In the genomic region with DNA sequence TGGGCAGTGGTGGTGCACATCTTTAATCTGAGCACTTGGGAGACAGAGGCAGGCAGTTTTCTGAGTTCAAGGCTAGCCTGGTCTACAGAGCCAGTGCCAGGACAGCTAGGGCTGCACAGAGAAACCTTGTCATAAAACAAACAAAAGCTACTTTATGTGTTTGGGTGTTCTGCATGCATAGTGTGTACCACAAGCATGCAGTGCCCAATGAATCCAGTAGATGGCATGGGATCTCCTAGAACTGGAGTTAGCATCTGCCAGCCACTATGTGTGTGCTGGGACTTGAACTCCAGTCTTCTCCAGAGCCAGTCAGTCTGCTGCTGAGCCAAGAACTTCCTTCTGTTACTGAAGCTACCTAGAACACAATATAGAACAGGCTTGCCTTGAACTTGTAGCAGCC, we compare ENCODE assay signal across 8 mouse cellular contexts. TPM values are rescaled to one million over a fixed set of nuclear protein-coding genes. Genes with fewer than 3 reads are reported as not detected.
DNase-seq lines count a peak whose midpoint lies in the region; ATAC-seq and TF ChIP-seq lines count a peak whose summit lies in the region.

No protein-coding gene starts in this region.

- no peaks in the 10 kb centered on the region for H3K27me3 ChIP-seq in hindbrain, embryonic 13.5 days
- no peaks in the 10 kb centered on the region for H3K27me3 ChIP-seq in liver, embryonic 14.5 days (ENCODE audit: control insufficient read depth, insufficient read depth, low read length)
- no peaks in the 10 kb centered on the region for H3K27me3 ChIP-seq in neural tube, embryonic 14.5 days (ENCODE audit: control insufficient read depth, insufficient read depth, low read length)

- H3K9me3 ChIP-seq in hindbrain, embryonic 13.5 days, result no peaks in the 10 kb centered on the region
- H3K9me3 ChIP-seq in liver, embryonic 14.5 days (ENCODE audit: control insufficient read depth, low read length), result no peaks in the 10 kb centered on the region
- no peaks in the 10 kb centered on the region for H3K9me3 ChIP-seq in neural tube, embryonic 14.5 days (ENCODE audit: control insufficient read depth, low read length)

- peak overlapping the region; percentile 85 for H3K4me2 ChIP-seq in hindbrain, embryonic 13.5 days
- peak overlapping the region; percentile 91 for H3K4me2 ChIP-seq in liver, embryonic 14.5 days (ENCODE audit: low read depth)
- peak overlapping the region; percentile 46 for H3K4me2 ChIP-seq in neural tube, embryonic 14.5 days (ENCODE audit: low read depth, low read length)

- peak; percentile 54 for DNase-seq in right cerebral cortex, postnatal 4 days
- no peak for DNase-seq in right cerebral cortex, postnatal 10 days (ENCODE audit: low spot score in 2 of 2)
- peak; percentile 76 for DNase-seq in embryo, embryonic 10.5 days (ENCODE audit: low spot score)
- DNase-seq in liver, embryonic 14.5 days (ENCODE audit: low read depth in 3 of 3, low spot score in 3 of 3), result peak in 1 of 3 experiments; percentile 54
- DNase-seq in frontal cortex, postnatal 36 days (ENCODE audit: low spot score in 2 of 2), result no peak
- DNase-seq in gastrocnemius, postnatal 14 days, result no peak

- H3K9ac ChIP-seq in hindbrain, embryonic 13.5 days, result no peak overlapping the region
- no peak overlapping the region for H3K9ac ChIP-seq in liver, embryonic 14.5 days (replicated peaks)
- H3K9ac ChIP-seq in neural tube, embryonic 14.5 days (replicated peaks; ENCODE audit: low read depth, low read length), result no peak overlapping the region

- intact Hi-C loops in gastrocnemius, postnatal 14 days (cut with DNase I; ENCODE audit: low total_unique reads), result loop anchor here (10.0 kb wide), 1 partner anchor 67 kb away; a partner anchor contains a TSS

- peaks cover 48% of the 10 kb centered on the region for H3K36me3 ChIP-seq in hindbrain, embryonic 13.5 days
- peaks cover 28% of the 10 kb centered on the region for H3K36me3 ChIP-seq in liver, embryonic 14.5 days (replicated peaks; ENCODE audit: control insufficient read depth, insufficient read depth, low read depth)
- peaks cover 36% of the 10 kb centered on the region for H3K36me3 ChIP-seq in neural tube, embryonic 14.5 days (ENCODE audit: control insufficient read depth, insufficient read depth, low read length)

- H3K4me3 ChIP-seq in hindbrain, embryonic 13.5 days, result peak overlapping the region; percentile 77
- H3K4me3 ChIP-seq in liver, embryonic 14.5 days (ENCODE audit: insufficient read depth in 1 of 2, low read depth in 2 of 2, low read length in 2 of 2), result no peak overlapping the region
- H3K4me3 ChIP-seq in neural tube, embryonic 14.5 days (ENCODE audit: low read depth, low read length), result peak overlapping the region; percentile 75

- no peak for TF ChIP-seq EP300 in liver, embryonic 14.5 days (IDR thresholded peaks at IDR 0.05; ENCODE audit: low read depth)

- peaks cover 65% of the 10 kb centered on the region for H3K4me1 ChIP-seq in hindbrain, embryonic 13.5 days (replicated peaks)
- H3K4me1 ChIP-seq in liver, embryonic 14.5 days (replicated peaks; ENCODE audit: control insufficient read depth in 2 of 2, insufficient read depth in 2 of 2, low read length in 1 of 2), result peaks cover 11 to 24% of the 10 kb centered on the region in 2 experiments
- peaks cover 35% of the 10 kb centered on the region for H3K4me1 ChIP-seq in neural tube, embryonic 14.5 days (ENCODE audit: control insufficient read depth, insufficient read depth, low read length)

- no peak overlapping the region for H3K27ac ChIP-seq in hindbrain, embryonic 13.5 days
- H3K27ac ChIP-seq in liver, embryonic 14.5 days, result no peak overlapping the region
- no peak overlapping the region for H3K27ac ChIP-seq in neural tube, embryonic 14.5 days (ENCODE audit: low read depth, low read length)

- TF ChIP-seq CTCF in liver, embryonic 14.5 days (IDR thresholded peaks at IDR 0.05; ENCODE audit: low read depth), result peak; percentile 78

- no peak for ATAC-seq in hindbrain, embryonic 13.5 days (ENCODE audit: low FRiP score)
- no peak for ATAC-seq in liver, embryonic 14.5 days (ENCODE audit: insufficient read depth)
- no peak for ATAC-seq in neural tube, embryonic 14.5 days (ENCODE audit: low read depth)

RNA-seq across cellular contexts. Expression of a gene that starts 1.5 kb away (rescaled TPM):
- polyA plus RNA-seq in hindbrain, embryonic 13.5 days (2015; fragmentation: Nextera tagmentation; extraction: Ambion mirVana), result 26.8 and 28.6 TPM in 2 replicates
- 4.2 and 4.6 TPM in 2 replicates for polyA plus RNA-seq in liver, embryonic 14.5 days (2012; rRNA removed)
- polyA plus RNA-seq in liver, embryonic 14.5 days (2014; fragmentation: Nextera tagmentation; extraction: Ambion mirVana), result 3.4 and 4.2 TPM in 2 replicates
- polyA plus RNA-seq in neural tube, embryonic 14.5 days (2014; fragmentation: Nextera tagmentation; extraction: Ambion mirVana), result 19.0 and 19.2 TPM in 2 replicates
- total RNA-seq in gastrocnemius, postnatal 14 days (2021), result 1 to 10 TPM; 5.1 to 7.8 TPM

RNA-seq across cellular contexts. Expression of a gene that starts 6.3 kb away (rescaled TPM):
- polyA plus RNA-seq in hindbrain, embryonic 13.5 days (2015; fragmentation: Nextera tagmentation; extraction: Ambion mirVana), result 72.9 and 74.8 TPM in 2 replicates
- polyA plus RNA-seq in liver, embryonic 14.5 days (2012; rRNA removed), result 10.8 and 14.8 TPM in 2 replicates
- 11.9 and 12.1 TPM in 2 replicates for polyA plus RNA-seq in liver, embryonic 14.5 days (2014; fragmentation: Nextera tagmentation; extraction: Ambion mirVana)
- 28.8 and 37.8 TPM in 2 replicates for polyA plus RNA-seq in neural tube, embryonic 14.5 days (2014; fragmentation: Nextera tagmentation; extraction: Ambion mirVana)
- total RNA-seq in gastrocnemius, postnatal 14 days (2021), result 10 to 100 TPM; 20.4 to 20.7 TPM

RNA-seq across cellular contexts. Expression of a gene that starts 10.9 kb away (rescaled TPM):
- 670 and 709 TPM in 2 replicates for polyA plus RNA-seq in hindbrain, embryonic 13.5 days (2015; fragmentation: Nextera tagmentation; extraction: Ambion mirVana)
- 134 and 140 TPM in 2 replicates for polyA plus RNA-seq in liver, embryonic 14.5 days (2012; rRNA removed)
- polyA plus RNA-seq in liver, embryonic 14.5 days (2014; fragmentation: Nextera tagmentation; extraction: Ambion mirVana), result 296 and 300 TPM in 2 replicates
- polyA plus RNA-seq in neural tube, embryonic 14.5 days (2014; fragmentation: Nextera tagmentation; extraction: Ambion mirVana), result 609 and 643 TPM in 2 replicates
- total RNA-seq in gastrocnemius, postnatal 14 days (2021), result 100 to 1,000 TPM; 170 to 180 TPM

RNA-seq across cellular contexts. Expression of a gene that starts 13.3 kb away (rescaled TPM):
- 56.9 and 59.4 TPM in 2 replicates for polyA plus RNA-seq in hindbrain, embryonic 13.5 days (2015; fragmentation: Nextera tagmentation; extraction: Ambion mirVana)
- polyA plus RNA-seq in liver, embryonic 14.5 days (2012; rRNA removed), result 27.8 and 40.6 TPM in 2 replicates
- 84.1 and 98.1 TPM in 2 replicates for polyA plus RNA-seq in liver, embryonic 14.5 days (2014; fragmentation: Nextera tagmentation; extraction: Ambion mirVana)
- polyA plus RNA-seq in neural tube, embryonic 14.5 days (2014; fragmentation: Nextera tagmentation; extraction: Ambion mirVana), result 49.5 and 57.2 TPM in 2 replicates
- total RNA-seq in gastrocnemius, postnatal 14 days (2021), result 100 to 1,000 TPM; 266 to 408 TPM

RNA-seq across cellular contexts. Expression of a gene that starts 14.9 kb away (rescaled TPM):
- 28.1 TPM in 2 replicates for polyA plus RNA-seq in hindbrain, embryonic 13.5 days (2015; fragmentation: Nextera tagmentation; extraction: Ambion mirVana)
- polyA plus RNA-seq in liver, embryonic 14.5 days (2012; rRNA removed), result 1.5 and 1.9 TPM in 2 replicates
- polyA plus RNA-seq in liver, embryonic 14.5 days (2014; fragmentation: Nextera tagmentation; extraction: Ambion mirVana), result 0.33 and 0.54 TPM in 2 replicates
- 24.9 and 31.6 TPM in 2 replicates for polyA plus RNA-seq in neural tube, embryonic 14.5 days (2014; fragmentation: Nextera tagmentation; extraction: Ambion mirVana)
- total RNA-seq in gastrocnemius, postnatal 14 days (2021), result 1 to 10 TPM; 8.7 to 9.2 TPM

Comparison
In these comparisons a context has a peak if more than half of its experiments do, and no peak if none do; other contexts are left out.
1. DNase-seq: peak in right cerebral cortex, postnatal 4 days (single experiment) and embryo, embryonic 10.5 days (single experiment); none in right cerebral cortex, postnatal 10 days (0 of 2), frontal cortex, postnatal 36 days (0 of 2) and gastrocnemius, postnatal 14 days (single experiment).
2. H3K4me3 ChIP-seq: peak in hindbrain, embryonic 13.5 days (single experiment) and neural tube, embryonic 14.5 days (single experiment); none in liver, embryonic 14.5 days (0 of 2).
3. Peak in every context shown above with its lines, with median percentiles within 50 percentile points of each other: H3K4me2 ChIP-seq.